Mouse (Mus musculus) gastrocnemius, postnatal 14 days (tissue): Measurements from ENCODE around the gene Tspear. TPM values are rescaled to one million over a fixed set of nuclear protein-coding genes. Genes with fewer than 3 reads are reported as not detected.

Experiments used
- DNase-seq: peaks from one replicate; pipeline ENCODE4 v3.0.0; 2021; ENCODE audit warnings: mixed read lengths
- intact Hi-C: fragments of 180-260 bp; cut with DNase I; formaldehyde crosslinking; loops from one replicate; pipeline ENCODE4 v1.15.1; 2025; ENCODE audit warnings: low total_unique reads
- total RNA-seq, 2 experiments: library from RNA; stranded (reverse); gene quantifications; 2 replicates each; pipeline ENCODE4 v1.2.3; 2021

Tspear gene
- total RNA-seq, 2 experiments from 2014 or later, result not detected

GRCm38 (mm10) chr10:77846961-77847360 lies 160.6 kb downstream of the Tspear start:
- intact Hi-C loops, result no loop called here
- DNase-seq, result no peak

- DNase-seq, result no peak
- intact Hi-C loops, result no loop called here
Measured at GRCm38 (mm10) chr10:77847538-77847937, 161.2 kb downstream of the Tspear start.

- DNase-seq, result no peak
- intact Hi-C loops, result no loop called here
Measured at GRCm38 (mm10) chr10:77852559-77852958, 166.2 kb downstream of the Tspear start, which contains the start of gene Gm10318. Gene Gm10318 (plus strand): TSS chr10:77852859.

- intact Hi-C loops, result no loop called here
- DNase-seq, result no peak
Measured at GRCm38 (mm10) chr10:77861675-77862074, 175.3 kb downstream of the Tspear start, which contains the start of gene Gm3285. Gene Gm3285 (plus strand): TSS chr10:77861975.

- intact Hi-C loops, result no loop called here
- no peak for DNase-seq
Measured at GRCm38 (mm10) chr10:77864067-77864761, 177.8 kb downstream of the Tspear start.

- DNase-seq, result no peak
- intact Hi-C loops, result no loop called here
Measured at GRCm38 (mm10) chr10:77864762-77865143, 178.4 kb downstream of the Tspear start.

GRCm38 (mm10) chr10:77867546-77867945 lies 181.2 kb downstream of the Tspear start:
- intact Hi-C loops, result no loop called here
- DNase-seq, result no peak

GRCm38 (mm10) chr10:77869651-77870050 lies 183.3 kb downstream of the Tspear start:
- no peak for DNase-seq
- intact Hi-C loops, result no loop called here

GRCm38 (mm10) chr10:77878985-77879384 lies 192.6 kb downstream of the Tspear start:
- intact Hi-C loops, result no loop called here
- no peak for DNase-seq

- intact Hi-C loops, result loop anchor here (5.0 kb wide), 1 partner anchor 253 kb away; no protein-coding TSS in a partner anchor
- no peak for DNase-seq
Measured at GRCm38 (mm10) chr10:77880305-77880704, 193.9 kb downstream of the Tspear start.

GRCm38 (mm10) chr10:77882553-77882952 lies 196.2 kb downstream of the Tspear start:
- DNase-seq, result no peak
- intact Hi-C loops, result loop anchor here (5.0 kb wide), 1 partner anchor 255 kb away; no protein-coding TSS in a partner anchor

GRCm38 (mm10) chr10:77886007-77886747 lies 199.8 kb downstream of the Tspear start:
- DNase-seq, result no peak
- intact Hi-C loops, result no loop called here

- intact Hi-C loops, result no loop called here
- no peak for DNase-seq
Measured at GRCm38 (mm10) chr10:77890987-77891565, 204.7 kb downstream of the Tspear start.

- intact Hi-C loops, result no loop called here
- no peak for DNase-seq
Measured at GRCm38 (mm10) chr10:77895562-77895961, 209.2 kb downstream of the Tspear start.

- DNase-seq, result no peak
- intact Hi-C loops, result no loop called here
Measured at GRCm38 (mm10) chr10:77900126-77900525, 213.8 kb downstream of the Tspear start.

- no peak for DNase-seq
- intact Hi-C loops, result no loop called here
Measured at GRCm38 (mm10) chr10:77900903-77901818, 214.8 kb downstream of the Tspear start.

GRCm38 (mm10) chr10:77901871-77902210 lies 215.5 kb downstream of the Tspear start:
- DNase-seq, result peak; percentile 27

GRCm38 (mm10) chr10:77902211-77902893 lies 216.0 kb downstream of the Tspear start, which contains the start of gene Lrrc3:
Gene Lrrc3 (minus strand): TSS chr10:77902536.
- intact Hi-C loops, result no loop called here
- peak; percentile 46 for DNase-seq

More at GRCm38 (mm10) chr10:77901871-77902210, 215.5 kb downstream of the Tspear start:
- intact Hi-C loops, result no loop called here
